Comparison of ENCODE assay signal across 24 mouse cellular contexts in the genomic region with DNA sequence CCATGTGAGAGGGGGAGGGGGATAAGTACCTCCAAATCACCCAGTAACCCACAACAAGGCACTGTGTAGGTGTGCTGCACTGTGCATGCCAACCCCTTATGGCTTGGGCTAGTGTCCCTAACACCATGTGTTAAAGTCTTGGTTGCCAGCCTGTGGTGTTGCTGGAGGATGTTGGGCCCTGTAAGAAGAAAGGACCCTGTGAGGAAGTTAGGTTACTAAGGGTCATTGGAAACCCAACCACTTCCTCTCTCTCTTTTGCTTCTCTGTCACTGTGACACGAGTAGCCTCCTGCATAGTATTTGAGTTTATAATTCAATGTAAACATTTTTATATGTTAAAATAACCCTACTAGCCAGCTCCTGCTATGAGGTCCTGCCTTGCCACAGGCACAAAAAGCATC. TPM values are rescaled to one million over a fixed set of nuclear protein-coding genes. Genes with fewer than 3 reads are reported as not detected.
DNase-seq lines count a peak whose midpoint lies in the region; ATAC-seq lines count a peak whose summit lies in the region.
"Had no signal": no experiment of that assay in that cellular context is flagged by ENCODE, and none has a peak within 500 bp of the region (broad histone marks: within the 10 kb centered on the region; RNA-seq: fewer than 3 reads in every experiment).

No protein-coding gene starts in this region.

- WGBS in heart, embryonic 12.5 days: 35% methylated on average over 1 of the region's 1 CpGs
- 52% methylated on average over 1 of the region's 1 CpGs for WGBS in kidney, embryonic 14.5 days

- peaks cover 9% of the 10 kb centered on the region for H3K4me1 ChIP-seq in heart, embryonic 12.5 days (replicated peaks)
- peaks cover 9% of the 10 kb centered on the region for H3K4me1 ChIP-seq in kidney, embryonic 14.5 days (ENCODE audit: control insufficient read depth, insufficient read depth, low read length)
- H3K4me1 ChIP-seq: intestine, embryonic 15.5 days had no signal

- H3K4me3 ChIP-seq in heart, embryonic 12.5 days: no peak overlapping the region
- H3K4me3 ChIP-seq in kidney, embryonic 14.5 days (ENCODE audit: low read length): no peak overlapping the region
- H3K4me3 ChIP-seq: forebrain, embryonic 10.5 days; heart, embryonic 15.5 days; hindbrain, embryonic 15.5 days; intestine, embryonic 15.5 days; kidney, embryonic 15.5 days; liver, embryonic 13.5 days had no signal

- H3K36me3 ChIP-seq in heart, embryonic 12.5 days: no peaks in the 10 kb centered on the region
- H3K36me3 ChIP-seq in kidney, embryonic 14.5 days (ENCODE audit: control insufficient read depth, insufficient read depth, low read length): no peaks in the 10 kb centered on the region
- H3K36me3 ChIP-seq: forebrain, embryonic 10.5 days; heart, embryonic 15.5 days; hindbrain, embryonic 15.5 days; intestine, embryonic 15.5 days; kidney, embryonic 15.5 days; liver, embryonic 13.5 days had no signal

- no peaks in the 10 kb centered on the region for H3K9me3 ChIP-seq in heart, embryonic 12.5 days (replicated peaks)
- no peaks in the 10 kb centered on the region for H3K9me3 ChIP-seq in kidney, embryonic 14.5 days (ENCODE audit: control insufficient read depth, low read length)
- H3K9me3 ChIP-seq: heart, embryonic 15.5 days; hindbrain, embryonic 15.5 days; intestine, embryonic 15.5 days; kidney, embryonic 15.5 days; liver, embryonic 13.5 days had no signal

- H3K9ac ChIP-seq in heart, embryonic 12.5 days: no peak overlapping the region
- no peak overlapping the region for H3K9ac ChIP-seq in kidney, embryonic 14.5 days (ENCODE audit: low read depth, low read length)
- H3K9ac ChIP-seq: forebrain, postnatal 0 days; heart, embryonic 15.5 days; hindbrain, embryonic 15.5 days; intestine, embryonic 15.5 days; kidney, embryonic 15.5 days; liver, embryonic 13.5 days had no signal

- DNase-seq in heart, adult 11 months: peak; percentile 86
- peak; percentile 51 for DNase-seq in induced T-regulatory cell, adult 2 months (ENCODE audit: low read depth)
- DNase-seq in naive thymus-derived CD4-positive, alpha-beta T cell, adult 2 months (ENCODE audit: low read depth): peak; percentile 35
- no peak for DNase-seq in cerebellum, adult 9-11 months
- no peak for DNase-seq in left cerebral cortex, adult 11 months (ENCODE audit: low spot score)
- DNase-seq: adrenal gland, postnatal 10 days; cerebellum, adult 2 months; forebrain, postnatal 0 days; gastrocnemius, postnatal 14 days; heart, postnatal 4 days; kidney, postnatal 4 days; liver, embryonic 13.5 days; lung, adult 2 months; right cerebral cortex, postnatal 14 days had no signal

- no peaks in the 10 kb centered on the region for H3K27me3 ChIP-seq in heart, embryonic 12.5 days (replicated peaks)
- H3K27me3 ChIP-seq in kidney, embryonic 14.5 days (ENCODE audit: control insufficient read depth, insufficient read depth, low read length): no peaks in the 10 kb centered on the region
- H3K27me3 ChIP-seq: heart, embryonic 15.5 days; hindbrain, embryonic 15.5 days; intestine, embryonic 15.5 days; kidney, embryonic 15.5 days; liver, embryonic 13.5 days had no signal

- no peak for ATAC-seq in heart, embryonic 12.5 days (ENCODE audit: insufficient number of reproducible peaks, low FRiP score)
- ATAC-seq in CD4-positive, CD25-positive, alpha-beta regulatory T cell, adult 4 months: peak; percentile 21
- no peak for ATAC-seq in kidney, embryonic 14.5 days (ENCODE audit: low FRiP score, low TSS enrichment)
- ATAC-seq: forebrain, postnatal 0 days; intestine, embryonic 15.5 days had no signal

- no peak overlapping the region for H3K27ac ChIP-seq in heart, embryonic 12.5 days (ENCODE audit: poor library complexity, severe bottlenecking)
- H3K27ac ChIP-seq in kidney, embryonic 14.5 days (ENCODE audit: low read depth, low read length): no peak overlapping the region
- H3K27ac ChIP-seq: forebrain, embryonic 10.5 days; heart, embryonic 15.5 days; hindbrain, embryonic 15.5 days; intestine, embryonic 15.5 days; kidney, embryonic 15.5 days; liver, embryonic 13.5 days; stomach, postnatal 0 days had no signal

- H3K4me2 ChIP-seq in heart, embryonic 12.5 days: no peak overlapping the region
- H3K4me2 ChIP-seq in kidney, embryonic 14.5 days (replicated peaks; ENCODE audit: low read depth, low read length): no peak overlapping the region
- H3K4me2 ChIP-seq: heart, embryonic 15.5 days; hindbrain, embryonic 15.5 days; intestine, embryonic 15.5 days; kidney, embryonic 15.5 days; liver, embryonic 13.5 days; midbrain, embryonic 11.5 days had no signal

RNA-seq across cellular contexts. Expression of a gene that starts 3.0 kb away (rescaled TPM):
- polyA plus RNA-seq in heart, embryonic 12.5 days (2016; fragmentation: Nextera tagmentation; extraction: Ambion mirVana): 53.6 and 56.2 TPM in 2 replicates
- polyA plus RNA-seq in CD4-positive, CD25-positive, alpha-beta regulatory T cell, adult 4 months (2017; shearing (Covaris generic)): 100 to 1,000 TPM in 1 of 2 experiments, 10 to 100 TPM in 1; 99.1 to 129 TPM
- polyA plus RNA-seq in kidney, embryonic 14.5 days (2014; fragmentation: Nextera tagmentation; extraction: Ambion mirVana): 44.7 and 61.8 TPM in 2 replicates

Comparison
In these comparisons a context has a peak if more than half of its experiments do, and no peak if none do; other contexts are left out.
1. DNase-seq: peak in heart, adult 11 months (single experiment), induced T-regulatory cell, adult 2 months (single experiment) and naive thymus-derived CD4-positive, alpha-beta T cell, adult 2 months (single experiment); none in cerebellum, adult 9-11 months (single experiment) and left cerebral cortex, adult 11 months (single experiment).